Mouse (Mus musculus) mammary gland, adult 2 months (tissue): ENCODE data around the gene Myo3a. TPM values are rescaled to one million over a fixed set of nuclear protein-coding genes. Genes with fewer than 3 reads are reported as not detected.

Source experiments
- polyA plus RNA-seq: library from polyadenylated mRNA; depleted of rRNA; stranded (reverse); fragments of >200 nt; gene quantifications from 2 replicates; pipeline ENCODE4 v1.2.3, GENCODE M21; 2012; ENCODE audit warnings: low replicate concordance; rRNA removed

The Myo3a gene
- polyA plus RNA-seq: not detected in 2 replicates

GRCm38 (mm10) chr2:22227308-22227707 is at the start of gene Myo3a:
Gene Myo3a (plus strand): TSS chr2:22227503.

GRCm38 (mm10) chr2:22621828-22622731 is 394.8 kb downstream of the Myo3a start, which contains the start of gene Gad2:
Gene Gad2 (plus strand): TSS chr2:22622205.

